Mouse (Mus musculus): ENCODE measurements around the gene Fbxo5.

GRCm38 (mm10) chr10:5786923-5787322 lies 18.5 kb downstream of the Fbxo5 start:
- TF ChIP-seq CTCF (IDR thresholded peaks at IDR 0.05; ENCODE audit: low read depth, low read length): 0 out of 2 replicates have a peak, but pooled peaks have one; percentile 21
- TF ChIP-seq POLR2A (IDR thresholded peaks at IDR 0.05; ENCODE audit: borderline replicate concordance, low read depth, low read length): no peak

All from bone marrow macrophage, adult 2 months (primary cell).